Mouse (Mus musculus): ENCODE data around the gene Gm4744. TPM values are rescaled to one million over a fixed set of nuclear protein-coding genes. Genes with fewer than 3 reads are reported as not detected.
"Not testable (repeated sequence)": the region's sequence is repeated elsewhere in the genome, so short reads cannot be mapped to it uniquely, and the experiment has no call there.

Gm4744 gene
- total RNA-seq (2021): not detected

- intact Hi-C loops (cut with DNase I): no loop called here
- DNase-seq: no peak
Measured at GRCm38 (mm10) chr6:40951770-40952169, at the start of gene Gm4744. Gene Gm4744 (minus strand): TSS chr6:40951870.

- intact Hi-C loops (cut with DNase I); DNase-seq: not testable (repeated sequence)
Measured at GRCm38 (mm10) chr6:40999379-40999778, 47.7 kb upstream of the Gm4744 start, which contains the start of gene Gm2663. Gene Gm2663 (minus strand): TSS chr6:40999479.

- DNase-seq; intact Hi-C loops (cut with DNase I): not testable (repeated sequence)
Measured at GRCm38 (mm10) chr6:40964454-40964853, 12.8 kb upstream of the Gm4744 start, which contains the start of gene 1810009J06Rik. Gene 1810009J06Rik (plus strand): TSS chr6:40964754.

- no peak for DNase-seq
- intact Hi-C loops (cut with DNase I): no loop called here
Measured at GRCm38 (mm10) chr6:40953716-40954115, 2.0 kb upstream of the Gm4744 start.

- intact Hi-C loops (cut with DNase I): no loop called here
- DNase-seq: no peak
Measured at GRCm38 (mm10) chr6:40940457-40940856, 11.2 kb downstream of the Gm4744 start, which contains the start of gene 1700074P13Rik. Gene 1700074P13Rik (minus strand): TSS chr6:40940557.

- DNase-seq: no peak
- intact Hi-C loops (cut with DNase I): no loop called here
Measured at GRCm38 (mm10) chr6:40919954-40920353, 31.7 kb downstream of the Gm4744 start.

- no peak for DNase-seq
- intact Hi-C loops (cut with DNase I): no loop called here
Measured at GRCm38 (mm10) chr6:40900287-40900686, 51.4 kb downstream of the Gm4744 start, which contains the start of gene Prss58. Gene Prss58 (minus strand): TSS chr6:40900387.

Other genes with a start within 250 kb of the Gm4744 start
- gene Moxd2, start 64.4 kb downstream of the Gm4744 start, total RNA-seq (2021): not detected
- not detected for gene Prss58, start 51.5 kb downstream of the Gm4744 start, total RNA-seq (2021)
- gene 1700074P13Rik, start 11.3 kb downstream of the Gm4744 start, total RNA-seq (2021): not detected
- gene 1810009J06Rik, start 12.9 kb upstream of the Gm4744 start, total RNA-seq (2021): not detected
- gene Gm2663, start 47.6 kb upstream of the Gm4744 start, total RNA-seq (2021): not detected
- gene 2210010C04Rik, start 83.6 kb upstream of the Gm4744 start, total RNA-seq (2021): not detected